Mouse (Mus musculus): ENCODE data around the gene Plcxd2.

The Plcxd2 gene

DNA sequence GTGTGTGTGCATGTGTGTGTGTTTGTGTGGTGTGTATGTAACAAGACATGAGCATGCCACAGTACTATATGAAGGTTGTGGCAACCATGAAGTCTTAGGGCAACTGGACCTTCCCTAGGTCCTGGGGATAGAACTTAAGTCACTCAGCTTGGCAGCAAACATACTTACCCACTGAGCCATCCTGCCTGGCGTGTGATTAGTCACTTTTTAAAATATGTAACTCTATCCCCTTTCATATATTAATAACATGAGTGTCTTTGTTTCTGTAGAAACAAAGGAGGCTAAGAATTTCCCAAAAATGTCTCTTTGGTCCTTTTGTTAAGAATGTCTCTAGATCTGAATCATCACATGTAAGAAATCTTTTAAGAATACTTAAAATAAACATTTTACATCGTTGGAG, 72.6 kb downstream of the Plcxd2 start:
- CTCF ChIA-PET: no interaction called here

DNA sequence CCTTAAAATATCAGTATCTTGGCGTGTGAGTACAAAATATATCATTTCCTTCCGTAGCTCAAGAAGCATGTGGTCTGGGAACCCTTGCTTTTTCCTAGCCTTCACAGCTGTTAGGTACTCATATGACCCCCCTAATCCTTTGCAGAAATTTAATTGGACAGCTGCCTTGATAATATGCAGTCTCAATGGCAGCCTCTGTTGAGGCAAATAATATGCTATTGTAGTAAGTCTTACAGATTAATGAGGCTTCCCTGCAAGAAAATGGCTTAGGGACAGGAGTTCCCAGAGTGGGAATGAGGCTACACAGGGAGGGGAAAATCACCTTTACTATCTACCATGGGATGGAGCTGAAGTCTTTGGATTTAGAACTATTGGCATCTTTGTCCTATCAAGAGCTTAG, 73.5 kb downstream of the Plcxd2 start:
- CTCF ChIA-PET: no interaction called here

DNA sequence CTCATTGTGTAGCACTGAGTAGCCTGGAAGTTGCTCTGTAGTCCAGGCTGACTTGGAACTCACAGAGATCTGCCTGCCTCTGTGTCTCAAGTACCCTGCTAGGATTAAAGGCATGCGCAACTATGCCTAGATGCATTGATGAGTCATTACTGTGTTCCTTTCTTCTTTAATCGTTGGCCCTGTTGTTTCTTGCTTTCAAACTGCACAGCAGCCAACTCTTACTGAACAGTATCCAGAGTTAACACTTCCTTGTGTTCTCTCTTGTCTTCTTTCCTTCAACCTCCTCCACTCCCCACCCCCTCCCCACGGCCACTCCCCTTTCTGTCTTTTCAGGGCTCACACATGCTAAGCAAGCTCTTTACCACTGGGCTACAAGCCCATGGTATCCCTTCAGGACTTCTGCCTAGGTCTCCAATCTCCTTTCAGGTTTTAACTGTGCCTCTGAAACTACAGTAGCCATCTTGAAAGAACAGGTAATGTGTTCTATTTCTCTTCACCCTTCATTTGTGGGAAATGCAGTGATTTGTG, 74.0 kb downstream of the Plcxd2 start:
- CTCF ChIA-PET: no interaction called here

DNA sequence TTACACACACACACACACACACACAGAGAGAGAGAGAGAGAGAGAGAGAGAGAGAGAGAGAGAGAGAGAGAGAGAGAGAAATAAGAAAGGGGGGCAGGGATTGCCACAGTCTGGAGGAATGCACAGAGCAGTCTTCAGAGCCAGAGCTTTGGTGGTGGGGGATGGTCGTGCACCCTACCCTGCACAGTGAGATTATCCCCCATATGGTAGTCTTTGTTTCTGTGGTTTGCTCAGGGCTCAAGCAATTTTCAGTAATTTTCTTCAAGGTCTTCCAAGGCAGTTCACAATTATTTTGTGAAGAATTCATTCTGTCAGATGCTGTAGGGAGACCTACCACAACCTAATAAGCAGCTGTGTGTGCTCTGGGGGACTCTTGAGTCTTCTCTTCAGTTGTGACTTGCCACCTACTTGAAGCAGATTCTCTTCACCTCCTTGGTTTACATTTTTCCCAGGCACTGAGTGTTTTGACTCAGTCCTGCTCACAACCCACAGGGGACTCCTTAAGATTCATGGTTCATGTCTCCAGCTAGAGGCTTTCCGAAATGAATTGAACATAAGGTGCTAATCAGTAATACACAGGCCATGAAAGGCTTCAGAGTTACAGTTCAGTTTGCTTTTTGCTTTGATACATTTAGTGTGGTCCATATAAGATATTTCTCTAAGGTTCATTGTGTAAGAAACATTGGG, 75.2 kb downstream of the Plcxd2 start:
- CTCF ChIA-PET: no interaction called here

DNA sequence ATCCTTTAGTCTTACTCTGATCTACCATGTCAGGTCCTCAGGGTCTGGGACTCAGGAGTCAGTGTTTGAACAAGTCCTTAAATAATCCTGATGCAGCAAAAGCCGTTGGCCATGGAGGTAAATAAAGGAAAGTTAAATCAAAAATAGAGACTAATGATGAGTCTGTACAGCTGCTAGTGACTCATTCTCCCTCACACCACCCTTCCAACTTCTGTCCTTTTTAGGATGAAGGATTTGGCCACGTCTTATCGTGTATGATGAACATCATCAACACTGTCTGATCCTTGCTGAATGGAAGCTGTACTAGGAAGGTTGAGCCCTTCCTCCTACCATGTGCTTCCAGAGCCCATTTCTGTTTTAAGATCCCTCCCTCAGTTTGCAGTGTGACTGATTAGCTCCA, 79.7 kb downstream of the Plcxd2 start:
- CTCF ChIA-PET: no interaction called here

DNA sequence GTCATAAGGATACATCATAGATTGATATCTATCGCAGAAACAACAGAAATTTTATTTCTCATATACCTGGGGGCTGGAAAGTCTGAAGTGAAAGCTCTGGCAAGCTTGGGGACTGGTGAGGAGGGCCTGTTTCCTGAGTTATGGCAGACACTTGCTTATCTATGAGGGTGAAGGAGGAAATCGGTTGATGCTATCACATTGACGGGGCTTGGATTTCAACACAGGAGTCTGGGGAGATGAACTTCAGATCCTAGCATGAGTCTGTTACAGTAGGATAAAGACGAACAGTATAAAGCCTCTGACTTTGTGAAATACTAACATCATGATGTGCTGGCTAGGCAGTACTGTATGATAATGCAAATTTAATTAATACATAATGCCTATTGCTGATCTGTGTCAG, 81.9 kb downstream of the Plcxd2 start:
- CTCF ChIA-PET: no interaction called here

DNA sequence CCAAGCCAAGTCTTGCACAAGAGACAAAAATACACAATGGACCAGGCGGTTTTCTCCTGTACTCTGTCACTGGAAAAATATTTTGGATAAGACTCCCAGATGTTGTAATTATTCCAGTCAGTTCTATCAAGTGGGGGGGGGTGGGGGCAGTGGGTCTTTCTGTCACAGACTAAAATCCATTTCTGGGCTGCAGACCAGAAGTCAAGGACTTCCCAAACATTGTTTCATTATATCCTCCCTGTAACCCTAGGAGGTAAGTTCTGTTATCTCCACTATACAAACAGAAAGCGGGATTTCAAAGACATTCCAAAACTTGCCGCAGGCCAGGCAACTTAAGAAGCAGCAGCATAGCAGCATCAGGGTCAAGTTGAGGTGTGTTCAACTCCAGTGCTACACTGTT, 82.4 kb downstream of the Plcxd2 start:
- CTCF ChIA-PET: no interaction called here

DNA sequence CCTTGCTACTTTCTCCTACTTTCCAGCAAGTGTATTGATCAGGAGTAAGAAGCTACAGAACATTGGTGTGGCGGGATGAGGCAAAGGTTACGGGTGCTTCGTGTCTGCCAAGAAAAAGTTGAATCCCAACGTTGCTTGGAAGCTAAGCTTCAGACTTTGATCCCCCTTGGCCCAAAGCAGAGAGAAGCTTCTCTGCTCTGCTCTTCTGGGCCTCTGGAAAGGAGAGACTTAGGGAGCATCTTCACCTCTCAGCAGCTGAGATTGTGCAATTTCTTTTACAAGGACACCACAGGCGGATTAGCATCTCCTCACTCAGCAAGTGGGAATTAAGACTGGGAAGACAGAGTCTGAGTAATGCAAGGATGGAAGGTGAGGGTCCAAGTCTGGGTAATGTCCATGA, 83.1 kb downstream of the Plcxd2 start:
- CTCF ChIA-PET: no interaction called here

DNA sequence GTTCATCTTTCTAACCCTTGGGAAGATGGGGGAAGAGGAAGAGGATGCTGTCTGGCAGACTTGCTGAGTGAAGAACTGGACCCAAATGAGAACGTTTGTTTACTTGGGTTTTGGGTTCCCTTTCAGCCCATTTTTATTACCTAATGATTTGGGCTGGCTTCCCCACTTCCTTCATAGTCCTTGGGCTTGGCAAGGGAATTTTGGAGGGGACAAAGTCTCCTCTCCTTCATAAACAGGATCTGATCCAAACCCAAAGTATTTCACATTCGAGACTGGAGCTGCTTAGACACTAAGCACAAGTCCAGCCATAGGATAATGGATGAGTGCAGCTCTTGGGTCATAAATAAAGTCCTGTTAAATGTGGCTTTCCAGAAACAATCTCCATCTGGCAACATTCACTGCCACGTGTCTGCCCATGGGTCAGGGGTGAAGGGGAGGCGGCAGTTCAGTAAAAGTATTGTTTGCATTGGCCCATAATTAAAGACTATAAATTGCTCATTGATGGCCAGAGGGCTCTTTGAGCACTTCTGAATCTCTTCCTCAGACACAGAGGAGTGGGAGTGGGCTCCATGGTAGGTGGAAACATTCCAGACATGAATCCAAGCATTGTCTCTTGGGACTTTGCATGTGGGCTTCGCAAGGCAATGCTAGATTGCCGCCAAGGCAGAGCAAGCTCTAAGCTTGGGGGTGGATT, 86.1 kb downstream of the Plcxd2 start:
- CTCF ChIA-PET: no interaction called here

DNA sequence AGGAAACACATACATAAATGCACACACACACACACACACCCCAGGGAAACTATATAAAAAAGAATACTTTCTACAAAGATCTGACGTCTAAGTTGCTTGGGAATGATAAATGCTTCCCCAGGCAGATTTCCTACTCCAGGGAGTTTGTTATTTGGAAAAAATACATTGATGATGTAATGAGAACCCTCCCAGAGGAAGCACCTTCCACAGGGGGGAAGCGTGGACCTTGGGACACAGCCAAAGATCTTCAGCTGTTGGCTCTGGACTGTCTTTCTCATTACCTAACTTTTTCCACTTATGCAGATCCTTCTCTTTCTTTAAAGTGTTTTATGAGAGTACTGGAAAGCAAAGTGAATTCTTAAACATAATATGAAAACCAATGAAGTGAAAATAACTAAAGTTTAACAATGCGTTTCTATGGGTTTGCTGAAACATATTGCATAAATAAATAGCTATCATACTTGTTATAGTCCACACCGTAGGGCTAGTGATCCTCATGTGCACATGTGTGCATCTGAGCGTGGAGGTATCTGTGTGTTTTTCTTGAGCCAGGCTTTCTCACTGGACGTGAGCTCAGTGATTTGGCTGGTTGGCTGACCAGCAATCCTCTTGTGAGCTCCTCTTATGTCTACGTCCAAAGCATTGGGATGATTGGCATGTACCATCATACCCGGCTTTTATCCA, 87.3 kb downstream of the Plcxd2 start:
- CTCF ChIA-PET: no interaction called here

DNA sequence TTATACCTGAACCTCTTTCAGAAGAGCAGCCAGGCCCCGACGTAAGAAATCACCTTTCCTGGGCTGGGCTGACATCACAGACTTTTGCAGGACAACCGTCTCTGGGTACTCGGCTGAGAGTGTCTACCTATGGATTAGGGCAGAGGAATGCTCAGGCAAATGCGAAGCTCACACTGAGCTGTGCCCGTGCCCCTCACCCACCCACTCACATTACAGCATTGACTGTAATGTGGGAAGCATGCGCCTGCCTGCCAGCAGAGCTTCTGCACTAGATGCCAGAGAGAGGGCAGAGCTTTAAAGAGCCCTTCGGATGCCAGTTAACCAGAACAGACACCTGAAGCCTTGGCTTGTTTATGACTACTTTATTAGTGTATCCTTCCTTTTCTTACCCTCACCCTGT, 90.4 kb downstream of the Plcxd2 start:
- CTCF ChIA-PET: no interaction called here

Data from spleen, embryonic (tissue).